Mouse (Mus musculus): ENCODE results near the gene Btn2a2. TPM values are rescaled to one million over a fixed set of nuclear protein-coding genes. Genes with fewer than 3 reads are reported as not detected.

Btn2a2 gene
- polyA plus RNA-seq, 1 experiment from 2014 or later: 0.18 TPM

DNA sequence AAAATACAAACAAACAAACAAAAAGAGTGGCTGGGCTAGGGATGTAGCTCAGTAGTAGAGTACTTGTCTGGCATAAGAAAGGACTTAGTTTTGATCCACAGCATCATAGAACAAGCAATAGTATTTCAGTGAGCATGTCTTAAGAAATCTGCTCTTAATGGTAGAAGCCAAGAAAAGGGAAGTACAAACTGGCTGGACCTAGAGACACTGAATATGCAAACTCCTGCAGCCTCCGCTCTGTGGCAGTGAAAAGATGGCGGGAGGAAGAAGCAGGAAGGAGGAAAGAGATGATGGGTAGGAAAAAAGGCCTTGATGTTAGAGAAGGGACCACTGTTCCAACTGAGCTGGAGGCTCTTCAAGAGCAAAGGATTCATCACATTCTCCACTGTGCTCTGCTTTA is 5.5 kb downstream of the Btn2a2 start:
- Histone ChIP-seq H3K27me3 (replicated peaks; ENCODE audit: control insufficient read depth, insufficient read depth, low read length) (no peaks in the 10 kb centered on the region), H3K36me3 (ENCODE audit: control insufficient read depth, insufficient read depth) (no peaks in the 10 kb centered on the region), H3K9ac (replicated peaks; ENCODE audit: low read depth, low read length) (no peak overlapping the region), H3K4me2 (ENCODE audit: low read length) (no peak overlapping the region), H3K9me3 (ENCODE audit: control insufficient read depth, low read length) (no peaks in the 10 kb centered on the region), H3K4me1 (replicated peaks; ENCODE audit: control insufficient read depth, insufficient read depth, low read length) (peaks cover 2% of the 10 kb centered on the region; the same call in 1 of the 2 replicates), H3K4me3 (replicated peaks; ENCODE audit: low read length) (no peak overlapping the region), H3K27ac (ENCODE audit: low read length) (no peak overlapping the region)
- WGBS: 92% methylated on average over 2 of the region's 2 CpGs
- no peak for ATAC-seq

DNA sequence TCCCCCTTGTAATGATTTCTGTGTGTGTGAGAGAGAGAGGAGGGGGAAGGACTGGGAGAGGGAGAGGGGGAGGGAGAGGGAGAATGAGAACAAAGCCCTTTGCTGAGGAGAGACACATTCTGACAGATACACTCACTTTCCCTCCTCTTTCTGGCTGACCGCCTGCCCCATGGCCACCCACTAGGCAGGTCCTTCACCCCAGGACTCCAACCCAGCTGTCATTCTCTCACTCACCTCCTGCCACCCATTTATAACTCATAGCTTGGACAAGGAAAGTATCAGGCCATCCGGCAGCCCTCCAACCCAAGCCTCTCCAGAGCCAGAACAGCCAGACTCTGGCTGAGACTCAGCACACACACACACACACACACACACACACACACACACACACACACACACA is 13.0 kb downstream of the Btn2a2 start:
- no peak overlapping the region for H3K4me2 ChIP-seq (ENCODE audit: low read length)
- ATAC-seq: peak; percentile 47

DNA sequence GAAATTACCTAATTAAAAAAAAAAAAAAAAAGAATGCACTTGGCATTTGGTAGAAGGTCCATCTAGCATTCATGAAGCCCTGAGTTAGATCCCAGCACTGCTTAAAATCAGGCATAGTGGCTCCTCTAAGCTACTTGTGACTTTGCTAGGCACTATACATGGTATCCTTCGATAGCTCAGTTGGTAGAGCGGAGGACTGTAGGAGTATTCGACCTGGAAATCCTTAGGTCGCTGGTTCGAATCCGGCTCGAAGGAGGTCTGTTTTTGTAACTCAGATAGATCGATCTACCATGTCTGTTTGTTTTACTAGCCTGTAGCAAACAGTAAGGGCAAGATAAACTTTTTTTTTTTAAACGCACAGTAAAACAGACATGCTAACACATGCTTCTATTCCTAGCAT is 21.7 kb downstream of the Btn2a2 start:
- H3K4me3 ChIP-seq (replicated peaks; ENCODE audit: low read length): no peak overlapping the region
- H3K4me2 ChIP-seq (ENCODE audit: low read length): no peak overlapping the region
- H3K9ac ChIP-seq (replicated peaks; ENCODE audit: low read depth, low read length): no peak overlapping the region
- no peak overlapping the region for H3K27ac ChIP-seq (ENCODE audit: low read length)
- peaks cover 11% of the 10 kb centered on the region for H3K4me1 ChIP-seq (replicated peaks; ENCODE audit: control insufficient read depth, insufficient read depth, low read length)
- 2% methylated on average over 9 of the region's 9 CpGs for WGBS
- H3K27me3 ChIP-seq (replicated peaks; ENCODE audit: control insufficient read depth, insufficient read depth, low read length): no peaks in the 10 kb centered on the region
- ATAC-seq: peak; percentile 53
- no peaks in the 10 kb centered on the region for H3K9me3 ChIP-seq (ENCODE audit: control insufficient read depth, low read length)
- no peaks in the 10 kb centered on the region for H3K36me3 ChIP-seq (ENCODE audit: control insufficient read depth, insufficient read depth)

More for the DNA sequence above, 13.0 kb downstream of the Btn2a2 start:
- Histone ChIP-seq H3K36me3 (ENCODE audit: control insufficient read depth, insufficient read depth) (no peaks in the 10 kb centered on the region), H3K27me3 (replicated peaks; ENCODE audit: control insufficient read depth, insufficient read depth, low read length) (no peaks in the 10 kb centered on the region), H3K4me3 (replicated peaks; ENCODE audit: low read length) (no peak overlapping the region), H3K9me3 (ENCODE audit: control insufficient read depth, low read length) (no peaks in the 10 kb centered on the region), H3K27ac (ENCODE audit: low read length) (no peak overlapping the region), H3K4me1 (replicated peaks; ENCODE audit: control insufficient read depth, insufficient read depth, low read length) (no peaks in the 10 kb centered on the region), H3K9ac (replicated peaks; ENCODE audit: low read depth, low read length) (no peak overlapping the region)
- 3% methylated on average over 2 of the region's 2 CpGs for WGBS

DNA sequence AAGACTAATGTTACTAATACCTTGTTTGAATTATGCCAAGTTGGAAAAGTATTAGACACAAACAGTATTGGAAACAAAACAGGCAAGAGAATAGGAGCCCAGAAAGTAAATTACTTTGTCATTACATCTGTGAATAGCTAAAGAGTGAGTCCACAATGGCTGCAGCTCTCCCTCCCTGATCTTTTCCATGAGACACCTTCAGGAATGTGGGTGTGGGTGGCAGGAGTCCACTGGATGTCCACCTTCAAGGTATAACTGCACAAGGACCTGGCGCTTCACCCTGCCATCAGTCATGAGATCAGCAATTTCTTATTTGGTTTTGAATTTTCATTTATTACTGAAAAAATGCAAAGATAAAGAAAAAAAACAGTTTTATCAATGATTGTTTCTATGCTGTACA is 22.4 kb downstream of the Btn2a2 start:
- Histone ChIP-seq H3K4me2 (ENCODE audit: low read length) (no peak overlapping the region), H3K36me3 (ENCODE audit: control insufficient read depth, insufficient read depth) (no peaks in the 10 kb centered on the region), H3K4me3 (replicated peaks; ENCODE audit: low read length) (no peak overlapping the region), H3K27ac (ENCODE audit: low read length) (no peak overlapping the region), H3K4me1 (replicated peaks; ENCODE audit: control insufficient read depth, insufficient read depth, low read length) (peaks cover 11% of the 10 kb centered on the region), H3K27me3 (replicated peaks; ENCODE audit: control insufficient read depth, insufficient read depth, low read length) (no peaks in the 10 kb centered on the region), H3K9me3 (ENCODE audit: control insufficient read depth, low read length) (no peaks in the 10 kb centered on the region), H3K9ac (replicated peaks; ENCODE audit: low read depth, low read length) (no peak overlapping the region)
- 78% methylated on average over 1 of the region's 1 CpGs for WGBS
- no peak for ATAC-seq

DNA sequence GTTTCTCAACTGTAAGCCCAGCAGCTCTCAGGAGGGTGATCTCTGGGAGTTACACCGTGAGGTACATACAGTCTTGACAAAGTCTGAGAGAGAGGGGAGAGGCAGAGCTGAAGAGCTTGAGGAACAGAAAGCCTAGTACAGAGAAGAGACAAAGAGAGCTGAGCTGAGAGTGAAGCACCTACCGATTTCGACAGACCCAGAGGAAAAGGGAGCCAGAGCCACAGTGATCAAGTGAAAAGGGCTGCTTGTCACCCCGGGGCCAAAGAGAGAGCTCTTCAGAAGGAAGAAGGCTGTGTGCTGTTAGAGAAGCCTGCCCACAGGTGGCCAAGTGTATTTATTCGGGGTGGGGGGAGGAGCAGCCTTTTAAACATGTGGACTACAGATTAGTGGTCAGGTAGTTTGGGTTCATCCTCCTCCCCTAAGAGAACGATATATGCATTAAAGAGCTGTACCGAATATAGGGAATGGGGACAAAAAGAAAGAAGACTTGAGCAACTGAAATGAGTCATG is 23.0 kb downstream of the Btn2a2 start, which contains the start of gene Btn1a1:
Gene Btn1a1, minus strand, starts transcription at position 302 of the 510 bp plus-strand sequence.
- H3K27me3 ChIP-seq (replicated peaks; ENCODE audit: control insufficient read depth, insufficient read depth, low read length): no peaks in the 10 kb centered on the region
- peak within 1 kb of the TSS; percentile 22 for H3K9ac ChIP-seq (replicated peaks; ENCODE audit: low read depth, low read length)
- H3K4me1 ChIP-seq (replicated peaks; ENCODE audit: control insufficient read depth, insufficient read depth, low read length): peaks cover 11% of the 10 kb centered on the region
- no peaks in the 10 kb centered on the region for H3K36me3 ChIP-seq (ENCODE audit: control insufficient read depth, insufficient read depth)
- H3K27ac ChIP-seq (ENCODE audit: low read length): no peak within 1 kb of the TSS; the same call in 1 of the 2 replicates
- ATAC-seq: no peak
- H3K9me3 ChIP-seq (ENCODE audit: control insufficient read depth, low read length): no peaks in the 10 kb centered on the region
- peak within 1 kb of the TSS; percentile 73 for H3K4me2 ChIP-seq (ENCODE audit: low read length)
- H3K4me3 ChIP-seq (replicated peaks; ENCODE audit: low read length): peak within 1 kb of the TSS; percentile 59
- WGBS: 2% methylated on average over 7 of the region's 7 CpGs

DNA sequence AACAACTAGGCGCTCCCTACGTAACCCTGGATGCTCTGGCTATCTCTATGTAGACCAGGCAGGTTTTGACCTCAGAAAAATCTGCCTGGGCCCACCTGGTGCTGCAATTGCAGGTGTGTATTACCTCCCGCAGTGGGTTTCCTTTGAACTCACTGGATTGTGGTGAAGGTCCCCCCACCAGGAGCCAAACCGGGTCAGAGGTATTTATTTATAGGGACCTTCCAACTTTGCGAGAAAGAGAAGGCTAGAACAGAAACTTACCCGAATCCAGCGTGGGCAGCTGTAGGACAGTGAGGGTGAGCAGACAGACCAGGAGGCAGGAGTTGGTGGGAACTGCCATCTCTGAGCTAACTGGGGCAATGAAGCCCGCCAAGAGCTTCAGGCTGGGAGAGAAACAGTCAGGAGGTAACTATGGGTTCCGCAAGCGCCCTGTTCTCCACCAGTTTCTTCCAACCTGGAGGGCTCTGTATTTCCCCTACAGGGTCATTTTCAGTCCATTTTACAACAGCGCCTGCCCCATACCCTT is 23.8 kb downstream of the Btn2a2 start:
- Histone ChIP-seq H3K9me3 (ENCODE audit: control insufficient read depth, low read length) (no peaks in the 10 kb centered on the region), H3K4me2 (ENCODE audit: low read length) (peak overlapping the region; percentile 73), H3K27ac (ENCODE audit: low read length) (no peak overlapping the region), H3K27me3 (replicated peaks; ENCODE audit: control insufficient read depth, insufficient read depth, low read length) (no peaks in the 10 kb centered on the region), H3K9ac (replicated peaks; ENCODE audit: low read depth, low read length) (peak overlapping the region; percentile 22), H3K36me3 (ENCODE audit: control insufficient read depth, insufficient read depth) (no peaks in the 10 kb centered on the region), H3K4me3 (replicated peaks; ENCODE audit: low read length) (peak overlapping the region; percentile 59), H3K4me1 (replicated peaks; ENCODE audit: control insufficient read depth, insufficient read depth, low read length) (peaks cover 11% of the 10 kb centered on the region)
- WGBS: 3% methylated on average over 11 of the region's 11 CpGs
- no peak for ATAC-seq

DNA sequence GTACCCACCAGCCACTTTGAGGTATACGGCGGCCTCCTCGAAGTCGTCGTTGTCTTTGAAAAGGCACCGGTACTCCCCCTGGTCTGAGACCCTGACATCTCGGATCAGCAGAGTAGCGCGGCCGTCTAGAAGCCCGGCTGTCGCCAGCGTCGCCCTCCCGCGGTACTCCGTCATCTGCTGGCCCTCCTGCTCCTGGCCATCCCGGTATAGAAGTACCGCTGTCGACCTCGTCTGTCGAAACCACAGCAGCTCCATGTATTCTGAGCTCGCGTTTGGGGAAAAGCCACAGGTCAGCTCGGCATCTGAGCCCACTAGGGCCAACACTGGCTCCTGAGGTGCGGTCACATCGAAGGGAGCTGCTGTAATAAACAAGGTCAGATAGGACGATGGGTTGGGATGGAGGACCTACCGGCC is 24.4 kb downstream of the Btn2a2 start:
- WGBS: under 1% methylated on average over 29 of the region's 29 CpGs

DNA sequence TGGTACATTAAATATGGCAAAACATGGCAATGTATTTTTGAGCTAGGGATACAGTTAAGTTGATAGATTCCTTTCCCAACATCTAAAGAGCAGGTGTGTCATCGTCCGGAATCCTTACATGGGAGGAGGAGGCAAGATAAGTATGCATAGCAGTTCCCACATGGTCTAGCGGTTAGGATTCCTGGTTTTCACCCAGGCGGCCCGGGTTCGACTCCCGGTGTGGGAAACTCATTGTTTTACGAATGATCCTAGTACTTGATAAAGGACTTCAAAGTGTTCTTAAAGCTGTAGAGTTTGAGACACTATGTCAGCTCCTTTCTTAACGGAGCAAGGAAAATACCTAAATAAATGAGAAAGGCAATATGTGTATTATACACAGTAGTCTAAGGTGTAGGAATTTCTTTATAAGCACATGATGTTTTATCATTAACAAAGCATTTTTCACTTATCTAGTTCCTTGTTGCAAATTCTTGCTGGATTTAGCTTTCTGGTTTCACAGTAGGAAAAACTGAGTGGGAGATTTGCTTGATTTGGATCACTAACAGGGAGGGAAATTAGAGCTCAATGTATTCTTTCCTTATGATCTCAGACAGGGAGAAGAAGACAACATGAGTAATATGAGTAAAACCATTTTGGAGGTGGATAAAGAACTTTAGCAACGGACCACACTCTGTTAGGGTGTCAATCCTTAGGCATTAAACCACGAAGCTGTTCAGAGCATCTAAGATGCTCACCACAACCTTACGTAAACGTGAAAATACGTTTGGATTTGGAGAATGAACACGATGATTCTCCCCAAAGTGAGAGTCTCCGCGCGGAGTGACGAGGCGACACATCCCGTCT is 25.1 kb downstream of the Btn2a2 start:
- H3K27me3 ChIP-seq (replicated peaks; ENCODE audit: control insufficient read depth, insufficient read depth, low read length): no peaks in the 10 kb centered on the region
- H3K4me2 ChIP-seq (ENCODE audit: low read length): peak overlapping the region; percentile 73
- no peaks in the 10 kb centered on the region for H3K36me3 ChIP-seq (ENCODE audit: control insufficient read depth, insufficient read depth)
- peak overlapping the region; percentile 61 for H3K9ac ChIP-seq (replicated peaks; ENCODE audit: low read depth, low read length)
- no peak overlapping the region for H3K27ac ChIP-seq (ENCODE audit: low read length)
- peaks cover 11% of the 10 kb centered on the region for H3K4me1 ChIP-seq (replicated peaks; ENCODE audit: control insufficient read depth, insufficient read depth, low read length)
- under 1% methylated on average over 21 of the region's 21 CpGs for WGBS
- H3K4me3 ChIP-seq (replicated peaks; ENCODE audit: low read length): peak overlapping the region; percentile 59
- ATAC-seq: peak; percentile 81
- H3K9me3 ChIP-seq (ENCODE audit: control insufficient read depth, low read length): no peaks in the 10 kb centered on the region

More for the DNA sequence above, 24.4 kb downstream of the Btn2a2 start:
- Histone ChIP-seq H3K4me2 (ENCODE audit: low read length) (peak overlapping the region; percentile 73), H3K27ac (ENCODE audit: low read length) (no peak overlapping the region), H3K4me1 (replicated peaks; ENCODE audit: control insufficient read depth, insufficient read depth, low read length) (peaks cover 11% of the 10 kb centered on the region), H3K9ac (replicated peaks; ENCODE audit: low read depth, low read length) (peak overlapping the region; percentile 61), H3K27me3 (replicated peaks; ENCODE audit: control insufficient read depth, insufficient read depth, low read length) (no peaks in the 10 kb centered on the region), H3K4me3 (replicated peaks; ENCODE audit: low read length) (peak overlapping the region; percentile 59), H3K9me3 (ENCODE audit: control insufficient read depth, low read length) (no peaks in the 10 kb centered on the region), H3K36me3 (ENCODE audit: control insufficient read depth, insufficient read depth) (no peaks in the 10 kb centered on the region)
- peak; percentile 41 for ATAC-seq

DNA sequence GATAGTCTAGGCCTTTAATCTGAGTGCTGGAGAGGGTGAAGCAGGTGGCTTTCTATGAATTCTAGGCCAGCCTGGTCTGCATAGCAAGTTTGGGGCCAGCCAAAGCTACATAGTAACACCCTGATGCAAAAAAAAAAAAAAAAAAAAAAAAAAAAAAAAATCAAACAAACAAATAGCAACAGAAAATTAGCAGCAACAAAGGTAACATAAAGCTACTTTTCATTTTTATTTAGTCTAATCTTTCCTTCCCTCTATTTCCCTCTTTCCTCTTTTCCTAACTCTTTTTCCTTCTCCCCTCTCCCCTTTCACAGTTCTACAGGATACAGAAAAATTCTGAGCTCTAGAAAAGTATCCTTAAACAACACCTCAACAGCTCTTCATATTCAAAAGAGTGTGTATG is 26.0 kb downstream of the Btn2a2 start:
- no peaks in the 10 kb centered on the region for H3K36me3 ChIP-seq (ENCODE audit: control insufficient read depth, insufficient read depth)
- no peak overlapping the region for H3K4me3 ChIP-seq (replicated peaks; ENCODE audit: low read length)
- H3K9me3 ChIP-seq (ENCODE audit: control insufficient read depth, low read length): no peaks in the 10 kb centered on the region
- no peak overlapping the region for H3K27ac ChIP-seq (ENCODE audit: low read length)
- H3K27me3 ChIP-seq (replicated peaks; ENCODE audit: control insufficient read depth, insufficient read depth, low read length): no peaks in the 10 kb centered on the region
- no peak for ATAC-seq
- H3K4me1 ChIP-seq (replicated peaks; ENCODE audit: control insufficient read depth, insufficient read depth, low read length): peaks cover 11% of the 10 kb centered on the region
- no peak overlapping the region for H3K9ac ChIP-seq (replicated peaks; ENCODE audit: low read depth, low read length)
- H3K4me2 ChIP-seq (ENCODE audit: low read length): no peak overlapping the region
